In genomic region chr7:118156461-118156860, GRCm38 (mm10) we compare ENCODE assay signal across 19 mouse cellular contexts.
"Had no signal": no experiment of that assay in that cellular context is flagged by ENCODE, and none has a peak within 500 bp of the region (broad histone marks: within the 10 kb centered on the region; RNA-seq: fewer than 3 reads in every experiment).

No protein-coding gene starts in this region.

- DNase-seq: kidney, postnatal 10 days; kidney, postnatal 36 days; layer of hippocampus, postnatal 36 days; liver, embryonic 13.5 days; lung, adult 2 months; midbrain, embryonic 14.5 days; right cerebral cortex, adult 18-20 months; right cerebral cortex, postnatal 14 days; right cerebral cortex, postnatal 4 days; thymus, adult 2 months; thymus, postnatal 14 days; thymus, postnatal 4 days had no signal

- H3K4me1 ChIP-seq: kidney, embryonic 15.5 days; liver, embryonic 13.5 days; midbrain, embryonic 10.5 days; neural tube, embryonic 12.5 days; neural tube, embryonic 15.5 days had no signal

- H3K27ac ChIP-seq: kidney, embryonic 15.5 days; left cerebral cortex, adult 2 months; liver, embryonic 13.5 days; midbrain, embryonic 10.5 days; neural tube, embryonic 12.5 days; neural tube, embryonic 15.5 days; stomach, postnatal 0 days had no signal

- H3K4me2 ChIP-seq: kidney, embryonic 15.5 days; liver, embryonic 13.5 days; neural tube, embryonic 12.5 days; neural tube, embryonic 15.5 days had no signal

- H3K4me3 ChIP-seq: kidney, embryonic 15.5 days; left cerebral cortex, adult 2 months; liver, embryonic 13.5 days; megakaryocyte, embryonic 14.5 days; midbrain, embryonic 10.5 days; neural tube, embryonic 12.5 days; neural tube, embryonic 15.5 days had no signal

- H3K27me3 ChIP-seq: kidney, embryonic 15.5 days; liver, embryonic 13.5 days; megakaryocyte, embryonic 14.5 days; neural tube, embryonic 12.5 days; neural tube, embryonic 15.5 days had no signal

- H3K9ac ChIP-seq: kidney, embryonic 15.5 days; liver, embryonic 13.5 days; neural tube, embryonic 12.5 days; neural tube, embryonic 15.5 days had no signal

- H3K9me3 ChIP-seq: kidney, embryonic 15.5 days; liver, embryonic 13.5 days; megakaryocyte, embryonic 14.5 days; midbrain, embryonic 10.5 days; neural tube, embryonic 12.5 days; neural tube, embryonic 15.5 days had no signal
